Mouse (Mus musculus) urinary bladder, postnatal 36 days (tissue): ENCODE measurements around the gene Olfr1245.
"Not testable (repeated sequence)": the region's sequence is repeated elsewhere in the genome, so short reads cannot be mapped to it uniquely, and the experiment has no call there.

ENCODE experiments used
- DNase-seq, 2 experiments: peaks; one replicate each; pipeline ENCODE4 v3.0.0; 2022; ENCODE audit warnings: low spot score in 2 of 2, mixed read lengths in 1 of 2

The Olfr1245 gene

DNA sequence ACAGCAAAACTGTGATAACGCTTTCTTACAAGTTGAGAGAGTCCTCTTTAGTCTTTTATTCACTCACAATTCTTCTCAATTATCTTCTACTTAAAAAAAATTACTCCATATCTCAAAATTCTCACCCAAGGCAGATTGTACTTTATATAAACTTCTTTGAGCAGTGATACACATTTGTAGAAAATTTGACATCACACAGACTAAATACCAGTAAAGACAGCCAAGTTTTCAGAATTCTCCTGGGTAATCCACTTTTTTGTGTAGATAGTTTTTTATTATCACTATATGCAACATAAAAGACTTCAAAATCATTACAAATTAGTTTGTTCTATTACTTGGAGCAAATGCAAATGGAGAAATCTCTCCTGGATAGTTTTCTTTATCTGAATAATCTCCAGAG, at the start of gene Olfr1245:
Olfr1245 (minus strand) TSS at position 101 of the 400 bp plus-strand sequence.
- DNase-seq: no peak

DNA sequence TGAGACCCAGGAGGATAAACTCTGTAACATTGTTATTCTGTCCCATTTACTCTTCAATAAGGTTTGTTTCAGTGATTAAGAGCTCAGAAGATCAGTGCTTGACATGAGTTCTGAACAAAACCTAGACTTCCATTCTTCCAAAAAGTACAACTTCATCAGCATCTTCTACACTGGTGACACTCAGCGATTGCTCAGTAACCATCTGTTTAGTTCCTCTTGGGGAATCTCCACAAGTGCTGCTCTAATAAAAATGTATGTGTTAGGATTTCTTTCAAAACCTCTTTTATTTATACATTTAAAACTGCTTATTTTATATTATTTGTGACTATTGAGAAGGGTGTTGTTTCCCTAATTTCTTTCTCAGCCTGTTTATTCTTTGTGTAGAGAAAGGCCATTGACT, 39.9 kb upstream of the Olfr1245 start, which contains the start of gene Olfr1248:
Olfr1248 (minus strand) TSS at position 101 of the 400 bp plus-strand sequence.
- DNase-seq: not testable (repeated sequence)

DNA sequence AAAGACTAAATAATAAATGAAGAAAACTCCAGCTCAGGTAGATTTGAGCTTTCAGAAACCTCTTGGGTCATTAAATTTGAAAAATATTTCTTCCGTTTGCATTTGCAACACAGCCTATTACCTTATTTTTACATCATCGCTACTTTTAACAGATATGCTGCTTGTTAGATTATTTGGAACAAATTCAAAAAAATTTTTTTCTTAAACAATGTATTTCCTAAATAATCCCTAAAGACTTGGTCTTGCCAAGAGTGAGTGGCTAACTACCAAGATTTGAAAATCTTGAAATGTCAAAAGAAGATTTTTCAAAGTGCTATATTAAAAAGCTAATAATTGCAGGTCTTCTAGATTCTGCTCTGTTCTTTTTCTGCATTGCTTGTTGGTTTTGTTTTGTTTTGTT, 35.8 kb upstream of the Olfr1245 start, which contains the start of gene Olfr1247:
Olfr1247 (minus strand) TSS at position 101 of the 400 bp plus-strand sequence.
- no peak for DNase-seq

DNA sequence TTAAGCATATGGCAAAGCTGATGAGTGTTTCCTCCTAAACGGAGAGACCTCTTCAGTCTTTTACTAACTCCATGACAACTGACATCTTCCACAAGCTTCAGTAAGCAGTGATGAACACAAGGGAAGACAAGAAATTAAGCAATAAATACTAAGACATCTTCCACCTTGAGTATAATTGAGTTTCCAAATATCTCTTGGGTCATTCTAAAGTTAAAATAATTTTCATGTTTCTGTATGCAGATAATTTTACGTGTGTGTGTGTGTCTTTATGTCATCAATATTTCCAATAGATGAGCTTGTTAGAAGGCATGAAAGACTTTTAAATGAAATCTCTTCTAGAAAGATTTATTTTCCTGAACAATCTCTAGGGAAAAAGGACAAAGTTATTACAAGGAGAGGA, 14.8 kb upstream of the Olfr1245 start, which contains the start of gene Olfr1246:
Olfr1246 (minus strand) TSS at position 101 of the 400 bp plus-strand sequence.
- no peak for DNase-seq

DNA sequence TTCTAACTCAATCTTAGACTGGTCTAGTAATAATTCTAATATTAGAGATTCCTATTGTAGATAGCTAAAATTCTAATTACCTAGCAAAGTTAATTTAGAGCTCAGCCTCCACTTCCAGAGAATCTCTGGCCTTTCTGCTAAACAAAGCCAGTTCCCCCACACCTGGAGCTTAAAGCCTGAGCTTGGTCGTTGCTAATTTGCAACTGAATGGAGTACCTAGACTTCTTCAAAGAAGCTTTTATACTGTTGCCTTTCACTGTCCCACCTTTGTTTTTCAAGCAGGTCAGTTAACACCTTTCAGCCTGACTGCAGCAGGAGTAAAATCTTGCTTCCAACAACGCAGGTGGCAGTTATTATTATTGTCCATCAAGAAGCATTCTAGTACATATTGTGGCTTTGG, 15.5 kb downstream of the Olfr1245 start:
- not testable (repeated sequence) for DNase-seq

DNA sequence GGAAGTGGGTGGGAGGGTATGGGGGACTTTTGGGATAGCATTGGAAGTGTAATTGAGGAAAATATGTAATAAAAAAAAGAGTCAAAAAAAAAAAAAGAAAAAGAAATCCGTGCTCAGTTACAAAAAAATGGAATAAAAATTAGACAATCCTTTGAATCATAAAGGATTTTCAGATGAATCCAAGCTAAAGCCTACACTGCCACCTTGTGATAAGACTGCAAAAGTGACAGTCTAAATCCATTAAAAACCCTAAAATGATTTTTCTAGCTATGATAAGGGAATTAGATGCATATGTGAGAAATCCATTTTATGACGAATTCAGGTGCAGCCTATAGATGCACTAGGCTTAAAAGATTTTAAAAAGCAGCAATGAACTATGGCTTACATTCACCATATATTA, 33.7 kb downstream of the Olfr1245 start:
- no peak for DNase-seq

DNA sequence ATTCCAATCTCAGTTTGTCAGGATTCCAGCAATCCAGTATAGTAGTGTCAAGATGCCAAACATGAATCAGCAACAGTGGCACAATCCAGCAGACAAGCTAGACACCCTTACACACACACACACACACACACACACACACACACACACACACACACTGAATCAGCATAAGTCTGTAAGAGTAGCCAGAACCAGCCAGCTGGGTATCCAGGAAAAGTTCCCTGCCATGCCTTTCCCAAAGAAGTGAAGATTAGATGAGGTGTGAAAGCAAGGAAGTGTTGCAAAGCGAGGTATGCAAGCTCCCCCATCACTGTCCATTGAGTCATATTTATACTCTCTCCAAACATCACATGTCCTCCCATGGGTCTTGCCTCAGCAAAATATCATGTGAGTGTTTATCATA, 38.3 kb downstream of the Olfr1245 start:
- no peak for DNase-seq

DNA sequence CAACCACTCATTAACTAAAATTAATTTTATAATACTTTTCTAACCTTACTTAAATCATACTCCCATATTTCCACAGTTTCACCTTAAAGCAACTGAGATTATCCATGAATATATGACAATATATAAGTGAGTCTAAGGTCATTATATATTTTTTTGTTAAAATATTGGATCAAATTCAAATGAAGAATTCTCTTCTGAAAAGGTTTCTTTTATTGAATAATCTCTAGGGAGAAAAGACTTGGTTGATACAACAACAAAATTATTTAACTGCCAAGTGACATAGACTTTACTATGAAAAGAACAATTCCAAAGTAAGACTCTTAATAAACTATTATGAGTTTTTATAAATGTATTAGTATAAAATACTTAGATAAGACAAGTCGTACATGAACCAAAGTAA, 46.9 kb downstream of the Olfr1245 start, which contains the start of gene Olfr1243:
Olfr1243 (minus strand) TSS at position 101 of the 400 bp plus-strand sequence.
- no peak for DNase-seq
